Mouse (Mus musculus): ENCODE results near the gene Cacna1d. TPM values are rescaled to one million over a fixed set of nuclear protein-coding genes. Genes with fewer than 3 reads are reported as not detected.
A peak's percentile ranks its signal among the peaks of the same experiment; 100 is the strongest.

Cacna1d gene
- total RNA-seq, 2 experiments from 2014 or later: 0.05 to 4.9 TPM

- ATAC-seq (replicated peaks; ENCODE audit: low FRiP score, low TSS enrichment, poor library complexity, severe bottlenecking): no peak
These were observed 357.6 kb downstream of the Cacna1d start for GRCm38 (mm10) chr14:30133684-30134083.

DNA sequence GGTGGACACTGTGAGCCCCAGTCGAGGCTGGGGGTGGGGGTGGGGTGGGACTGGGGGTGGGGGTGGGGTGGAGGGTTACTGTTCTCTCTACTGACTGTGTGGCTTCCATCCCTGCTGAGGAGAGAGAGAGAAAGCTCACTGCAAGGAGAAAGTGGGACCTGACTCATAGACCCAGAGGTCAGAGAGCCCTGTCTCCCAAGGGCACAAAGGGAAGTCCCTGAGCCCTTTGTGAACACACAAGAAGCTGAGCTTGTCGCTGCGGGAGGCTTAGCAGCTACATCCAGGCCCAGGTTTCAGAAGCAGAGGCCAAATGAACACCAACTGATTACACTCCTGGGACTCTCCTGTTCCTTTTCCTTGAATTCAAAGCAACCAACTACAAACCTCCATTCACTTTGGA, 360.0 kb downstream of the Cacna1d start:
- ATAC-seq (replicated peaks; ENCODE audit: low FRiP score, low TSS enrichment, poor library complexity, severe bottlenecking): no peak

- no peak for ATAC-seq (replicated peaks; ENCODE audit: low FRiP score, low TSS enrichment, poor library complexity, severe bottlenecking)
These were observed 361.2 kb downstream of the Cacna1d start for GRCm38 (mm10) chr14:30130092-30130491.

- ATAC-seq (replicated peaks; ENCODE audit: low FRiP score, low TSS enrichment, poor library complexity, severe bottlenecking): peak; percentile 76
These were observed 361.9 kb downstream of the Cacna1d start for GRCm38 (mm10) chr14:30129378-30129777.

DNA sequence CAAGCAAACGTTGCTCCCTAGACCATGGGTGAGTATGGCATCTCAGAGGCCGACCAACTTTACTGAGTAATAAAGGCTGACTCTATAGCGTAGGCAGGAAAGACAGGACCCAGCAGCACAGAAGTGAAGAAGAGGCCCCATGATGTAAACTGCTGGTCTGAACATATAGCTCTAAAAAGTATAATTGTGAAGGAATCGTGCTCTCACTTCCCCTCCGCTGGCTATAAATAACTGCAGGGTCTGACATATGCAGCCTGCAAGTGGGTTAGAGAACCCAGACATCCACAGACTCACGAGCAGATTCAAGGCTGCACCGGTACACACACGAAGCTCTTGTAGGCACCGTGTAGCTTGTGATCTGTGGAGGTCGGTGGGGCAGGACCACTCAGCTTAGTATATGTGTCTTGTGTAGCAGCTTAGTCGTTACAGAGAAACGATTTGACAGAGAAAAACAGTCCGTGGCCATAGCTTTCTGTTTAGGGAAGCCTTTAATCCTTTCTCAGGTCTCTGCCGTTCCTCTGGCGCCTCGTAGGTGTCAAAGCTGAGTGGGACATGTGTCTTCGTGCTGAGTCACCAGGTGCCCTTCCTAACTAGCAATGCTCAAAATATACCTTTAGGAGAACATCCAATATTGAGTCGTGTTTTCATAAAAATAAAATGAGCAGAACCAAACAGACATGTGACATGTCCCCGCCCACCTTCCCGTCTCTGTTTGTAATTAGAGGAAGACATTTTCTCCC, 366.1 kb downstream of the Cacna1d start:
- no peak for ATAC-seq (replicated peaks; ENCODE audit: low FRiP score, low TSS enrichment, poor library complexity, severe bottlenecking)

GRCm38 (mm10) chr14:30120023-30120422, 371.2 kb downstream of the Cacna1d start:
- no peak for ATAC-seq (replicated peaks; ENCODE audit: low FRiP score, low TSS enrichment, poor library complexity, severe bottlenecking)

DNA sequence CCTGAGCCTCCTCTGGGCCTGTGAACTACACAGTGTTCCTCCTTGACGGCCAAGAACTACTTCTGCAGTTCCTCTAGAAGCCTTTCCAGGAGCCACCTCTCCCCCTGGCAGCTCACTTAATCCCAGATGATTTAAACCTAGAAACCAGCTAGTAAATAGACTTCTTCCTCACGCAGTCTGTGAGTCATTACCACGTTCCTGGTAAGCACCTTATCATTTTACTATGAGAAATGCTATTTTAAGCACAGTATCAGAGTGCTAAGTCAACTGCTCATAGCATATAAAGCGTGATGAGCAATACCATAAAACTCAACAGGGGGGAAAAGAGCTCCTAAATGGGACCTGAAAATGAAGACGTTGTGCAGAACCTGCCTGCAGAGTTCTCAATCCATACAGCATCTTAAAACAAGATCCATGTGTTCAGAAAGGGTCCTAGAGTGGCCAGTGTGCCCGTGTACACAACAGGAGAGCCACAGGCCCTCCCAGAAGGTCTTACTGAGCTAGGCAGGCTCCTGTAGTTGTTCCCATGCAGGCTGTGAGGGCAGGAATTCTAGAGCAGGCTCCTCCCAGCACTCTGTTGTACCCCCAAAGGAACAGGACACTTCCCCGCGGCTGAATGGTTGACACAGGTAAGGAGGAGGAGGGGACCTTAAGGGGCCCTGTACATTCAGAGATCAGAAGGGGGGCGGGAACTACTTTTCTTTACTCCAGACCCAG, 377.7 kb downstream of the Cacna1d start:
- no peak for ATAC-seq (replicated peaks; ENCODE audit: low FRiP score, low TSS enrichment, poor library complexity, severe bottlenecking)

DNA sequence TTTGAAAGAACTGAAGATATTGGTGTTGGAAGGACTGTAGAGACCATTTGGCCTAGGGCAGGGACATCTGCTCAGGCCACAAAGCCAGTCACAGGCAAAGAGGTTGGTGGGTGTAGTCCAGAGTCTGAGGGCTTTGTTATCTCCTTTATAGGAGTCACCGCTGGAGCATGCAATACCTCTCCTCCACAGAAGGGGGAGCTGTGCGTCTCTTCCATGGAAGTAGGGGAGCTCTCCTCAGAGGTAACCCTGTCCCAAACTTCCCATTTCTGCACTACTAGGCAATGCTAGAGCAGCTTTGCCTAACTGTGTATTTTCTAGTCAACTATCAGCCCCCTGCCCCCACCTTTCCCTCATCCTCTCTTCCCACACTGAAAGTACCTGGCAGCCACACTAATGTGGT, 382.2 kb downstream of the Cacna1d start:
- peak; percentile 63; the same call in 1 of the 2 replicates for ATAC-seq (replicated peaks; ENCODE audit: low FRiP score, low TSS enrichment, poor library complexity, severe bottlenecking)

DNA sequence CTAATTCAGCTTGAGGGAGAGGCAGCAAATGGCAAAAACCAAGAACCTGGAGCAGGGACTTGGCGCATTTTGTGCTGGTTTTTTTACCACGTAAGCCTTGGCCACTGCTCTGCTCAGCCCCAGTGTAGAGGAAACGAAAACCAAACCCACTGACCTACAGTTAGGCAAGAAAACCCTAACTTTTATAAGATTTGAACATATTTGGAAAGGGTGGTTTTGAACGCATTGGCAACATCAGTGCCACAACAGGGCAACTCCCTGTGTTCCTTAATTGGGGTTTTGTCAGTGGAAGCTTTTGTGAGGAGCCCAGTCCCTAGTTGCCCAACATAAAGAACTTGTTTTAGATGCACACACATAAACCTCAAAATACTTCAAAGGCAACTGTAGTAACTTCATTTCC, 384.7 kb downstream of the Cacna1d start:
- ATAC-seq (replicated peaks; ENCODE audit: low FRiP score, low TSS enrichment, poor library complexity, severe bottlenecking): no peak

DNA sequence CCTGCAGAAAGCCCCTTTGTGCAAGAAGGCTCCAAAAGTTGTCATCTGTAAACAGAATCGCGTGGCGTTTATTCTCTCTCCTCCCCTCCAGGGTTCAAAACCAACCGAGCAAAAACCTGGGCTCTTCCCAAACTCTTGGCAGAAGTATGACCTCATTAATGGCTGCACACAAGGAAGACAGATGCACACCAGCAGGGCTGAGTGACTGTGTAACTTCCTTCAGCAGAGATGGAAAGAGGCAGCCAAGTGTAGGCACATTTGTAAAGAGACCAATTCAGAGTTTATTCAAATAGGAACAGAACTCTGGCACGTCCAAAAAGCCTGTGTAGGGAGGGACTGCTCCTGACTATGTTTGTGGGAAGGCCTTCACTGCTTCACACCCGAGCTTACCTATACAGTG, 385.7 kb downstream of the Cacna1d start:
- ATAC-seq (replicated peaks; ENCODE audit: low FRiP score, low TSS enrichment, poor library complexity, severe bottlenecking): no peak

DNA sequence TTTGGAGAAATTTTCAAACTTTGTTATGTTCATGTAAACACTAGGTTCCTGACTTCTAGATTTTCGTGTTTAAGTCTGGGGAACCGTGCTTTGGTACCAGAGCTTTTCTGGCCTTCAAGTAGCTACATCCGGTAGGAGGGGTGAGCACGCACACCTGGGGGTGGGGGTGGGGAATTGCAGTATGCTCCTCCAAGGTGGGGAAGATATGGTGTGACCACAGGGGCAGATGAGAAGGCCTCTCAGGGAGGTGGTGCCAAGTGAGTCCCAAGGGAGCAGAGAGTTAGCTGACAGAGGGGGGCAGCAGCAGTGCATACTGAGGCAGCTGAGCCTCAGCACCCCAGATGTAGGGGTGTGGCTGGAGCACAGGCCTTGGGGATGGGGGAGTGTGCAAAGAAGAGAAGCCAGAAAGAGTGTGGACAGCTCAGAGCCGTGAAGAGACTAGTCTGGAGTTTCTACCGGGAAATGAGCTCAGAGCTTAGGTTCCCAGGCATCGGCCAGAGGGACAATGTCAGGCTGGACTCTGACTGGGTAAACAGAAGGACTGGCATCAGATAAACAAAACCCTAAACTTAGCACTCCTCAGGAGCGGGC, 387.2 kb downstream of the Cacna1d start:
- no peak for ATAC-seq (replicated peaks; ENCODE audit: low FRiP score, low TSS enrichment, poor library complexity, severe bottlenecking)

DNA sequence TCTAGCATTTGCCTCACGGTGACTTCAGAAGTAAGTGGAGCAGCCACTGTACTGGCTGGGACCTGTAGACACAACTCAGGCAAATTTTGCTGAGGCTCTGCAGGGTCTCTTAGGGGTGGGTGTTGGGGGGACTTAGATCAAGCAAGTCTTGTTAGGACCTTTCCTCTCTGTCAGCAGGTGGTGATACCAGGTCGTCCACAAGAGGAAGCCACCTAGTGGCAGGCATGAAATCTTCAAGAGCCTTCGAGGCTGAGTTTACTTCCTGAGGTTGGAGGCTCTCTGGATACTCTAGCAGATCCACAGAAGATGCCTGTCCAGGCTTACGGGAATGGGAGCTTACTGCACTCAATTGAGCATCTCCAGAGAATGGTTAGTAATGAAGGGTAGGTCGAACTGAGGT, 394.0 kb downstream of the Cacna1d start:
- peak; percentile 70; the same call in 1 of the 2 replicates for ATAC-seq (replicated peaks; ENCODE audit: low FRiP score, low TSS enrichment, poor library complexity, severe bottlenecking)

- peak; percentile 59; the same call in 1 of the 2 replicates for ATAC-seq (replicated peaks; ENCODE audit: low FRiP score, low TSS enrichment, poor library complexity, severe bottlenecking)
These were observed 398.8 kb downstream of the Cacna1d start for GRCm38 (mm10) chr14:30092426-30092825.

DNA sequence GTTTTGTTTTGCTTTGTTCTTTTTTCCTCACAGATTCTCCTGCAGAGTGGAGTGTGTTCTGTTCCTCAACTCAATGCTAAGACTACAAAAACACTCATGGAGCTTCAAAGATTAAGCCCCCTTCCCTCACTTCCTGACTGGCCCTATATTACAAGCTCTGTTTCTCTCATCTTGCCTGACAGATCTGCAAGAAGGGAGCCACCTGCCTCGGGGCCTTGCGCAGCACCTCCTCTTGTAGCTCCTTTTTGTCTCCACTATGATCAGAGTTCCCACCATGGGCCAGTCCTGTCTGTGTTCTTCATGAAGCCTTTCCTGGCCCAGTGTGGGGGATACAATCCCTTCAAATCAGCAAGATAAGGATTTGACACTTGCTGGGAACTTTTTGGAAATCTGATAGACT, 399.2 kb downstream of the Cacna1d start:
- no peak for ATAC-seq (replicated peaks; ENCODE audit: low FRiP score, low TSS enrichment, poor library complexity, severe bottlenecking)

DNA sequence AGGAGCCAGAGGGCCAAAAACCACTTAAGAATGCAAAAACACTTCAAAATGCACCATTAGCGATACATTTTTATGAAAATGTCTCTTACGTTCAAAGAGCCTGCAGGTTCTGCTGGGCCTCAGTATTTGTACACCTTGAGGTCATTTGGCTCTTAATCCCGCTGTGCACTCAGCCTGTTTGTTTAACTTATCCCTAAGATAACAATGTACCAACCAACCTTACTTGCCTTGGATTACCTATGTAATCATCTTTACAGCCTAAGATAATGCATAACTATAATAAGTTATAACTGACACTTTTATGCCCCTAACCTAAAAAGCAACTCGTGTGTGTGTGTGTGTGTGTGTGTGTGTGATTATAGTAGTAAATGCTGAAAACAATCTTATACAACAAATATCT, 411.5 kb downstream of the Cacna1d start:
- ATAC-seq (replicated peaks; ENCODE audit: low FRiP score, low TSS enrichment, poor library complexity, severe bottlenecking): no peak

DNA sequence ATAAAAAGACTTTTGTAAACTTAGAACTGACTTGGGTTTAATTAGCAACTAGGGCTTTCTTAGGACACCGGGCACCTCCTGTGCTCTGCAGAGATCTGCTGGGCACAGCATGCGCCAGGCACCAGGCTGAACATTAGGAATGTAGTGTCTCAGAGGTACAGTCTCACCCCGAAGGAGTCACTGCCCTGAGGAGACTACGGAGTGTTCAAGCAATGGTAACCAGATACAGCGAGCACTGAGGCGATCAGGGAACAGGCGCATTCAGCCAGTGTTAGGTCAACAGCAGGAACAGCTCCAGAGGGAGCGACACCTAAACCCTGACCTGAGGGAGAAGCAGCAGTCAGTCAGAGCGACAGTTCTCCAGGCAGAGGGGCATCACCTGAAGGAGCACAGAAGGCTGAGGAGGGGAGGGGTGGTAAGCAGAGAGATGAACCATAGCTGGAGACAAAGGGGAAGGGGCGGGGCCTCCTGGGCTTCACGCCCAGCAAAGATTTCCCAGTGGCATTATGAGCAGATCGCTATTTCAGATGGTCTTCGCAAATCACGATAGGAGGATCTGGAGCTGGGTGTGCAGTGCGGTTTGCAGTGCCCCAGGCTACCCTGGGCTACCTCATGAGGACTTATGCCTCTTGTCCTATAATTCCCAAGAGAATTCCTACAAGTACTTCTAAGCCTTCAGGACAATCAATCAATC, 413.0 kb downstream of the Cacna1d start:
- no peak for ATAC-seq (replicated peaks; ENCODE audit: low FRiP score, low TSS enrichment, poor library complexity, severe bottlenecking)

- ATAC-seq (replicated peaks; ENCODE audit: low FRiP score, low TSS enrichment, poor library complexity, severe bottlenecking): no peak
These were observed 415.9 kb downstream of the Cacna1d start for GRCm38 (mm10) chr14:30075268-30075887.

DNA sequence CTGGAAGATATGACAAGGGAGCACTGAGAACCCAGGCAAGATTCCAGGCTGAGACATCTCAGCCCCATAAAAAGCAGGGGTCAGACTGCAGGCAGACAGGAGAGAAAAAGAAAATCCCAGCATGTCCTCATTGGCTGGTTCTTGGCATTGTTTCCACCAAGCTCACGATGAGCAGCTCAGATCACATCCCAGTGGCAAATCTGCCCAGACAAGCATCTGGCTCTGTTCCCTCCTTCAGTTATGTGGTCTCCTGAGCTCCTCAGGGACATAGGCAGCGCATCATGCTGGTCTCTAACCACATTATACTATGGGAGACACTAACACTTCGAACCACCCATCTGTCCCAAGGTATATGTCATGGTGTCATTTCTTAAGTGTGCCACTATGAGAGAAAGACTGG, 422.7 kb downstream of the Cacna1d start:
- ATAC-seq (replicated peaks; ENCODE audit: low FRiP score, low TSS enrichment, poor library complexity, severe bottlenecking): no peak

GRCm38 (mm10) chr14:30066752-30067151, 424.5 kb downstream of the Cacna1d start:
- no peak for ATAC-seq (replicated peaks; ENCODE audit: low FRiP score, low TSS enrichment, poor library complexity, severe bottlenecking)

DNA sequence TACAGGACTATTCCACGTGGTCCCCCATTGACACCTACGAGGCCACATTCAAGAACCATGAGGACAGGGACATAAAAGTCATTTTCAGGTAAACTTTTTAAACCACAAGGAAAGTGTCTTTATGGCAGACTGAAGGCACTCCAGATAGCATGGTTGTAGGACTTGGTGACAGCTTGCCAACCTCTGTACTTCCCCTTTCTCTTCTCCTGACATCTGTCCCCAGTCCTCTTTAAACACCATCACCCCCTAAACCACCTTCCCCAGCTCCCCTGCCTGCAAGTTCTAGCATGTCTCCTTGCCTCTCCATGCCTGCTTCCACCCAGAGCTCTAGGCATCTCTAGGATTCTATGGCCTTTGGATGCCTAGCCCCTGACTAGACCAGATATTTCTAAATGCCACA, 426.4 kb downstream of the Cacna1d start:
- no peak for ATAC-seq (replicated peaks; ENCODE audit: low FRiP score, low TSS enrichment, poor library complexity, severe bottlenecking)
